Mouse (Mus musculus): Measurements from ENCODE around the gene Arl6ip5. TPM values are rescaled to one million over a fixed set of nuclear protein-coding genes. Genes with fewer than 3 reads are reported as not detected.

Arl6ip5 gene
- polyA plus RNA-seq, 1 experiment: 125 TPM

DNA sequence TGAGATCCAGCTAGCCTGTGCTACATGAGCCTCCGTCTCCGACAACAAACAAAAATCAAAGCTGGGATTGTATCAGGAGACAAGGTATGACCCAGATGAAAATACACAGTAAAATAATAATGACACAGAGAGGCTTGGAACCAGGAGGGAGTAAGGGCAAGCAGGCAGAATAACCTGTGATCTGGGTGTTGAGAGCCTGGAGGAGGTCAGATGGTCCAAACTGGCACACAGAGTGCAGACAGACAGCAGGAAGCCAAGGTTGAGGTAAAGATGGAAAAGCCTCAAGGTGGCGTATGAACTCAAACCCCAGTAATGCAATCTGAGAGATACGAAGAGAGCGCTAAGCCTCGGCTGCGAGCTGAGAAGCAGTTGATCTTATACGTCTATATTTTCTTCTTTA, 14.0 kb downstream of the Arl6ip5 start:
- DNase-seq (ENCODE audit: low read depth): no peak
- TF ChIP-seq POLR2A (IDR thresholded peaks at IDR 0.05; ENCODE audit: borderline replicate concordance, extremely low read depth, insufficient read depth, insufficient read length, poor library complexity, severe bottlenecking) (no peak), CTCF (IDR thresholded peaks at IDR 0.05; ENCODE audit: borderline replicate concordance, extremely low read depth, insufficient read depth, insufficient read length) (no peak)

DNA sequence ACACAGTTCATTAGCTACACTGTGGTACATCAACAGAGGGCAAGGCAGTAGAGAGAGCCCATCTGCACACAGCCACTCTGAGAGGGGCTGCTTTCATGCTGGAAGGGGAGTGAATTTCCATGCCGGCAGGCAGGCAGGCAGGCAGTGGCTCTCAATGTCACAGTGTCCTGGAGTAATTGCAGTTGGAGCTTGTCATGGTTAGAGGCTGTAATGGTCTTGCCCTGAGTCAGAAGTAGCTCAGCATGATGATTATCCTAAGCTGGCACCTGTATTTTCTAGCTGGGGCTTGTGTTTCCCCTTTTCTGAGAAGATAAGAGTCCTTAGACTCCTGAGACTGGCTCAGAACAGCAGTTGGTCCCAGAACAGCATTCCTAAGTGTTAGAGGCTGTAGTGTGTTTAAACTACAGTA, 15.6 kb downstream of the Arl6ip5 start:
- DNase-seq (ENCODE audit: low read depth): peak; percentile 47
- no peak for TF ChIP-seq POLR2A (IDR thresholded peaks at IDR 0.05; ENCODE audit: borderline replicate concordance, extremely low read depth, insufficient read depth, insufficient read length, poor library complexity, severe bottlenecking)
- TF ChIP-seq CTCF (IDR thresholded peaks at IDR 0.05; ENCODE audit: borderline replicate concordance, extremely low read depth, insufficient read depth, insufficient read length): no peak

DNA sequence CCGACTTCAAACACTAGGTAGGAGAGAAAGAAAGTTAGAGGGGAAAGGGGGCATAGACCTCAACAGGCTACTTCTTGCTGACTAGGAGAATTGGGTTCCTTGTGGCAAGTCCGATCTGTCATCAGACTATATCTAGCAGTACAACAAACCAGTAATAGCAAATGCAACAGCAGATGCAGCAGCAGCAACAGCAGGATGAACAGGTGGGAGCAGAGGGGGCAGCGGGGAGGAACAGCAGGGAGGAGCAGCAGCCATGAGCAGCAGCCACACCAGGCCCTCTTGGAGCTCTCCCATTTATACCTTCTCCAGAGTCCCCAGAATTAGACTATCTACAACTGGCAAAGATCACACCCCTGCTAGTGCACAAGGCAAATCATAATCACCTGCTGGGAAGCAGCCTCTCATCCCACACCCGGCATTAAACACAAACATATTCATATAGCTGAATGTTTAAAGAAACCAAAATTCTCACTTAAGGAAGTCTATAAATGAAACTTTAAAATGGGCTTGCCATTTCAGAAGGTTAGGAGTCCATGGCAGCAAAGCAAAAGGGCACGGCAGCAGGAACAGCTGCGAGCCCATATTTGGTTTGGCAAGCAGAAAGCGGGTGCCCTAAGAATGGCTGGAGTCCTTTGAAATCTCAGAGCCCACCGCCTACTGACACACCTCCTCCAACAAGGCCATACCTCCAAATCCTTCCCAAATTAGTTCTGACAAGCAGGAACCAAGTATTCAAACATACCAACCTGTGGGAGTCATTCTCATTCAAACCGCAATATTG, 16.8 kb downstream of the Arl6ip5 start:
- TF ChIP-seq POLR2A (IDR thresholded peaks at IDR 0.05; ENCODE audit: borderline replicate concordance, extremely low read depth, insufficient read depth, insufficient read length, poor library complexity, severe bottlenecking): no peak
- no peak for TF ChIP-seq CTCF (IDR thresholded peaks at IDR 0.05; ENCODE audit: borderline replicate concordance, extremely low read depth, insufficient read depth, insufficient read length)
- DNase-seq (ENCODE audit: low read depth): no peak

DNA sequence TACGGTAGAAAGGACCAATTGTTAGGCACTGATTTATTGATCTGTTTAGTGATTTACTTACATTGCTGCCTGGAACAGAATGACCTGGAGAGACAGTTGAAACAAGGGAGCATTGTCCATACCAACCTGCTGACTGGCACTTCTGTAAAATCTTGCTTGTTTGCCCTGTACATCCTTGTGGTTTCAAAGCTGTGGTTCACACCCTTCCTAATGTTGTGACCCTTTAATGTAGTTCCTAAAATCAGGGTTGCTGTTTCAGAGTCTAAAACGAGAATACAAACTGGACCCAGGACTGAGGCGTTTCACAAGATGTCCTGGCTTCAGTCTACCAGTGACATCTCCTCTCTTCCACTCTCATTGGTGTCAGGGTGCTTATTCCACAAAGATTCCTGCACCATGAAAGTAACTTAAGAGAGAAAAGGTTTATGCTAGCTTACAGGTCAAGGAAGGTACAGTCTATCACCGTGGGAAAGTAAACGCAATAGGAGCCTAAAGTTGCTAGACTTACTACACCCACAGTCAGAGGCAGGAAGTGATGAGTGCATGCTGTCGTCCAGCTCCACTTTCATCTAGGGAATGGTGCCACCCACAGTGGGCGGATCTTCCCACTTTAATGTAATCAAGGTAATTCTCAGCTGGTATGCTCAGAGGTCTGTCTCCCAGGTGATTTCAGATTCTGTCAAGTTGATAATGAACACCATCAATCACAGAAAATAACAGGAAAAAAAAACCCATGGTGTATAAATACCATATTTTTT, 24.6 kb downstream of the Arl6ip5 start:
- no peak for TF ChIP-seq POLR2A (IDR thresholded peaks at IDR 0.05; ENCODE audit: borderline replicate concordance, extremely low read depth, insufficient read depth, insufficient read length, poor library complexity, severe bottlenecking)
- no peak for TF ChIP-seq CTCF (IDR thresholded peaks at IDR 0.05; ENCODE audit: borderline replicate concordance, extremely low read depth, insufficient read depth, insufficient read length)

DNA sequence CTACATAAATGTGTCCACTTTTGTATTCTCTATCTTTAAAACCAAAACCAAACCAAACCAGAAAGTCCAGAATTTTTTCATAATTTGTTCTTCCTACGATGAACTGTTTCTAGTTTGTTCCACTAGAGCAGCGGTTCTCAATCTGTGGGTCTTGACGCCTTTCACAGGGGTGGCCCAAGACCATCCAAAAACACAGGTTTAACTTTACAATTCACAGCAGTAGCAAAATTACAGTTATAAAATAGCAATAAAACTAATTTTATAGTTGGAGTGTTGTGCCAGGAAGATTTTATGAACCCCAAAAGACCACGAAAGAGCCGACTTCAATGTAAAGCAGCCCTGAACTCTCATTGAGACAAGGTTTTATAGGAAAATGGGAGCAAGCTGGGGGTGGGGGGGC, 25.6 kb downstream of the Arl6ip5 start:
- TF ChIP-seq POLR2A (IDR thresholded peaks at IDR 0.05; ENCODE audit: borderline replicate concordance, extremely low read depth, insufficient read depth, insufficient read length, poor library complexity, severe bottlenecking): no peak
- TF ChIP-seq CTCF (IDR thresholded peaks at IDR 0.05; ENCODE audit: borderline replicate concordance, extremely low read depth, insufficient read depth, insufficient read length): no peak
- no peak for DNase-seq (ENCODE audit: low read depth)

More for the DNA sequence above, 24.6 kb downstream of the Arl6ip5 start:
- no peak for DNase-seq (ENCODE audit: low read depth)

DNA sequence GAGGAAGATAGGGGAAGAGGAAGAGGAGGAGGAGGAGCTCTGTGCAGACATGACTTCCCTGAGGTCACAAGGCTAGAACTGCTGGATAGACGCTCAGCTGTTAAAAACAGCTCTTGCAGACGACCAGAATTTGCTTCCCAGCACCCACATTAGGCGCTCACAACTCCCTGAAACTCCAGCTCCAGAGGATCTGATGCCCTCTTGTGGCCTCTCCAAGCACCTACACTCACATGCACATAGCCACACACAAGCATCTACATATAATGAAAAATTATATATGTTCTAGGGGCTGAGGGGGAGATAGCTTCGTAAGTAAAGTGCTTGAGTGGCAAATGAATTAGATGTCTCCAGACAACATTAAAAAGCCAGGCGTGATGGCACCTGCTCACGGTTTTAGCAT, 28.9 kb downstream of the Arl6ip5 start:
- TF ChIP-seq CTCF (IDR thresholded peaks at IDR 0.05; ENCODE audit: borderline replicate concordance, extremely low read depth, insufficient read depth, insufficient read length): peak; percentile 12; the same call in 1 of the 2 replicates
- TF ChIP-seq POLR2A (IDR thresholded peaks at IDR 0.05; ENCODE audit: borderline replicate concordance, extremely low read depth, insufficient read depth, insufficient read length, poor library complexity, severe bottlenecking): no peak
- no peak for DNase-seq (ENCODE audit: low read depth)

DNA sequence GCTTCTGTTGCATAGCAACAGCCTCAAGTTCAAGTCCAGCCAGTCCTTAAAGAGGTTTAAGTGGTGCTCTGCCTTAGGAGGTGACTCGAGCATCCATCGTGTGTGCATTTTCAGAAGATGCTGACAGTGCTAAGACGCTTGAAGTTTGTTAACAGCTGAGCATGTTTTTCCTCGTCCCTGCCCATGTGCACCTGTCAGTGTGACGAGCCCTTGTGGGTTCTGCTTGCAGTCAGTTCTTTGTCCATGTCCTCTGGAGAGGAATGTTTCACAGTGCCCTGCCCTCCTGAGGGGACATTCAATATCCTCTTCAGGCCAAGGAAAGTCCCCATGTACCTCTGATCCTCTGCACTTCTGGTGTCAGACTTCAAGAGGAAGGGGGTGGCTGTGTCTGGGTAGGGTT, 29.6 kb downstream of the Arl6ip5 start:
- TF ChIP-seq POLR2A (IDR thresholded peaks at IDR 0.05; ENCODE audit: borderline replicate concordance, extremely low read depth, insufficient read depth, insufficient read length, poor library complexity, severe bottlenecking) (no peak), CTCF (IDR thresholded peaks at IDR 0.05; ENCODE audit: borderline replicate concordance, extremely low read depth, insufficient read depth, insufficient read length) (no peak)
- DNase-seq (ENCODE audit: low read depth): no peak

DNA sequence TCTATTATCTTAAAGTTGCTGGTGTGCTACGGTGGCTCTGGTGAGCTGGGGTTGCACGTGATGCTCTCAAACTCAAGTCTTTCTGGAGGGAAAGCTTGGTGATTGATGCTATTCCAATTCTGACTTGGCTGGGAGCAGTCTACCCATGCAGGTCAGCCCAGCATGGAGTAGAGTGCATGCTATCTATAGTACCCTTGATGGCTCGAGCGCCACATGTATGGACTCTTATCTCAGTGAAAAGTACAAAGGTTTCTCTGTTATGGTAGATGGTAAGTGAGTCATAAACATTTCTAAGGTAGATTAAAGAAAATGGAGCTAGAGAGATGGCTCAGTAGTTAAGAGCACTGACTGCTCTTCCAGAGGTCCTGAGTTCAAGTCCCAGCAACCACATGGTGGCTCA, 32.0 kb downstream of the Arl6ip5 start:
- TF ChIP-seq CTCF (IDR thresholded peaks at IDR 0.05; ENCODE audit: borderline replicate concordance, extremely low read depth, insufficient read depth, insufficient read length) (no peak), POLR2A (IDR thresholded peaks at IDR 0.05; ENCODE audit: borderline replicate concordance, extremely low read depth, insufficient read depth, insufficient read length, poor library complexity, severe bottlenecking) (no peak)
- DNase-seq (ENCODE audit: low read depth): no peak

DNA sequence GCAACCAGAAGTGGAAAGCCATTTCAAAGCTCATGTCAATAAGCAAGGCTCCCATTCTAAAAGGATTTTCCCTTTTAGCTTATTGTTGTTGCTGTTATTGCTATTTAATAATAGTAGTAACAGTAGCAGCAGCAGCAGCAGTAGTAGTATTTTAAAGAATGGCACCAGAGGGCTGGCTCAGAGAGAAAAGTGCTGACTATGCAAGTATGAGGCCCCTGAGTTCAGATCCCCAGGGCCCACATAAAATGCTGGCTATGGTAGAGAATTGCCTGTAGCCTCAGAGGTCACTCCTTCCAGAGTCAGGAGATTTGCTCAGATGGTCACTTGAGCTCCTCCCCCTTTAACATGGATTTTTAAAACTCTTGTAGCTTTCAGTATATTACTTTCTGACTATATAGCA, 34.7 kb downstream of the Arl6ip5 start:
- no peak for TF ChIP-seq POLR2A (IDR thresholded peaks at IDR 0.05; ENCODE audit: borderline replicate concordance, extremely low read depth, insufficient read depth, insufficient read length, poor library complexity, severe bottlenecking)
- no peak for TF ChIP-seq CTCF (IDR thresholded peaks at IDR 0.05; ENCODE audit: borderline replicate concordance, extremely low read depth, insufficient read depth, insufficient read length)
- no peak for DNase-seq (ENCODE audit: low read depth)

DNA sequence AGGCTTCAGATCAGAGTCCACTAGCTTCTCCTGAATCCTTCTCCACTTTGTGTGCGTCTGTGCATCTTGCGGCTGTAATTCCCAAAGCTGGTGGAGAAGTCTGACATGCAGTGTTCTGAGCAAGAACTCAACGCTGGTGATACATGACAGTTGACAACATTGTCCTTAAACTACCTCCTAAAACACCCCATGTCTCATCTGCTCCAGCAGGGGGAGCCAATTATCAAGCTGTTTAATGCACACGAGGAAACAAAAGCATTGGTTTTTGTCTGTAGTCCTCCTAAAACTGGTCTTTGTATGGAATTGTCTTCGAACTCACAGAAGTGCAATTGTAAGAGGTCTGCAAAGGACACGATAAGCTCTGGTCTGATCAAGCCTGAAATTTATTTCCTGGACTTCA, 40.5 kb downstream of the Arl6ip5 start:
- peak; percentile 80 for DNase-seq (ENCODE audit: low read depth)

DNA sequence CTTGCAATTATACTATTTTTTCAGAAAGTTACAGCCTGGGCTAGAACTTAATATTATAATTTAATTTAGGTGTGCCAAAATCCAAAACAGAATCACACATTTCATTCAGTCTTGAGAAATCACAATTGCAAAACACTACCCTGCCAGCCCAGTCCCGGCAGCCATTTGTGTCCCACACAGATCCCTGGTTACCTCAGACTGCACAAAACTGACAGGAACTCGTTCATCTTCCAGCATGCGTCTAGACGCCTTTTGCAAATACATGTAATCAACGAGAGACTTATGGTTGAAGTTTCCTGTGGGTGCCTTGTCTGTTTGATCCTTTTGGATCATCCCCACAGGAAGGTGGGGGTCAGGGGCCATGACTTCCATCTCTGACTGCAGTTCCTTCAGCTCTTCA, 41.6 kb downstream of the Arl6ip5 start:
- DNase-seq (ENCODE audit: low read depth): no peak
- TF ChIP-seq CTCF (IDR thresholded peaks at IDR 0.05; ENCODE audit: borderline replicate concordance, extremely low read depth, insufficient read depth, insufficient read length) (no peak), POLR2A (IDR thresholded peaks at IDR 0.05; ENCODE audit: borderline replicate concordance, extremely low read depth, insufficient read depth, insufficient read length, poor library complexity, severe bottlenecking) (no peak)

More for the DNA sequence above, 40.5 kb downstream of the Arl6ip5 start:
- peak; percentile 63; the same call in 1 of the 2 replicates for TF ChIP-seq CTCF (IDR thresholded peaks at IDR 0.05; ENCODE audit: borderline replicate concordance, extremely low read depth, insufficient read depth, insufficient read length)
- no peak for TF ChIP-seq POLR2A (IDR thresholded peaks at IDR 0.05; ENCODE audit: borderline replicate concordance, extremely low read depth, insufficient read depth, insufficient read length, poor library complexity, severe bottlenecking)

Data from brain, embryonic 14.5 days (tissue).